Mouse (Mus musculus) liver, adult 2 months (tissue): ENCODE measurements at regions not wholly inside any gene's neighbourhood (a gene's known extent, or its start where the extent isn't known, plus 50 kb on each side); places are given as distances from the start of the nearest gene placed in this dataset.

ENCODE experiments used
- CTCF ChIP-seq: fragments of 200-500 bp; IDR thresholded peaks from 2 replicates; pipeline ENCODE4 v1.5.1; 2011; ENCODE audit warnings: low read depth, low read length, control low read depth
- POLR2A ChIP-seq: fragments of 200-500 bp; IDR thresholded peaks from 2 replicates; pipeline ENCODE4 v1.6.1; 2011; ENCODE audit warnings: low read length, control low read depth; ENCODE audit not compliant: insufficient read depth; ENCODE audit errors: extremely low read depth

GRCm38 (mm10) chr15:43373072-43373471 lies 3238.9 kb downstream of the 9330182O14Rik start:
- TF ChIP-seq CTCF (no peak), POLR2A (no peak)
